Mouse (Mus musculus): Measurements from ENCODE around the gene Vpreb3. TPM values are rescaled to one million over a fixed set of nuclear protein-coding genes. Genes with fewer than 3 reads are reported as not detected.

Gene Vpreb3
- polyA plus RNA-seq, 1 experiment from 2014 or later, result not detected

- no peaks in the 10 kb centered on the region for H3K27me3 ChIP-seq (ENCODE audit: control insufficient read depth, insufficient read depth, low read length)
- peaks cover 35% of the 10 kb centered on the region for H3K4me1 ChIP-seq (ENCODE audit: control insufficient read depth, insufficient read depth, low read length)
- H3K9ac ChIP-seq (replicated peaks; ENCODE audit: low read length), result peak overlapping the region; percentile 98
- H3K4me2 ChIP-seq (ENCODE audit: low read length), result peak overlapping the region; percentile 81
- peak; percentile 62 for DNase-seq
- peaks cover 21% of the 10 kb centered on the region for H3K36me3 ChIP-seq (ENCODE audit: control insufficient read depth, insufficient read depth, low read length)
- H3K4me3 ChIP-seq (replicated peaks; ENCODE audit: low read depth, low read length), result peak overlapping the region; percentile 91
- H3K27ac ChIP-seq (replicated peaks; ENCODE audit: low read depth, low read length), result peak overlapping the region; percentile 98
- H3K9me3 ChIP-seq (ENCODE audit: control insufficient read depth, low read length), result no peaks in the 10 kb centered on the region
- peak; percentile 49 for ATAC-seq (ENCODE audit: low FRiP score, low TSS enrichment)
- 4% methylated on average over 22 of the region's 22 CpGs for WGBS
These were observed 20.9 kb upstream of the Vpreb3 start for GRCm38 (mm10) chr10:75921726-75922560.

DNA sequence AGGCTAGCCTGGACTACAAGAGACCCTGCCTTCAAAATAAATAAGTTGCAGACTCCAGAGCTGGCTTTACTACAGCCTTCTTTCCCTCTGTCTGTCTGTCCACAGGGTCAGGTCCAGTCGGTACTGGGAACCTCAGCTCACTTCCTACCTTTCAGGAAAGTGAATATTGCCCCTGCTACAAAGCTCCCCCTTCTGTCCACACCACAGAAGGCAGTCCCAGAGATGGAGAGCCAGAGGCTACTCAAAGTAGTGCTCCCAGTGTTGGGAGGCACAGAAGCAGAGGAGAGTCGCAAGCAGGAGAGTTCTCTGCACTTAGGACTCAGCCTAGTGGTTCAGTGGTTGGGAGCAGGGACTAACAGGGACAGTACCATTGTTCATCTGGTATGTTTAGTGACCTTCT is 18.5 kb upstream of the Vpreb3 start:
- Histone ChIP-seq H3K9ac (replicated peaks; ENCODE audit: low read length) (no peak overlapping the region), H3K4me2 (ENCODE audit: low read length) (no peak overlapping the region), H3K36me3 (ENCODE audit: control insufficient read depth, insufficient read depth, low read length) (peaks cover 16% of the 10 kb centered on the region), H3K4me1 (ENCODE audit: control insufficient read depth, insufficient read depth, low read length) (peaks cover 22% of the 10 kb centered on the region), H3K27me3 (ENCODE audit: control insufficient read depth, insufficient read depth, low read length) (no peaks in the 10 kb centered on the region), H3K27ac (replicated peaks; ENCODE audit: low read depth, low read length) (no peak overlapping the region), H3K4me3 (replicated peaks; ENCODE audit: low read depth, low read length) (no peak overlapping the region), H3K9me3 (ENCODE audit: control insufficient read depth, low read length) (no peaks in the 10 kb centered on the region)
- whole genome bisulfite sequencing, result 64% methylated on average over 2 of the region's 2 CpGs
- DNase-seq, result no peak
- ATAC-seq (ENCODE audit: low FRiP score, low TSS enrichment), result no peak

DNA sequence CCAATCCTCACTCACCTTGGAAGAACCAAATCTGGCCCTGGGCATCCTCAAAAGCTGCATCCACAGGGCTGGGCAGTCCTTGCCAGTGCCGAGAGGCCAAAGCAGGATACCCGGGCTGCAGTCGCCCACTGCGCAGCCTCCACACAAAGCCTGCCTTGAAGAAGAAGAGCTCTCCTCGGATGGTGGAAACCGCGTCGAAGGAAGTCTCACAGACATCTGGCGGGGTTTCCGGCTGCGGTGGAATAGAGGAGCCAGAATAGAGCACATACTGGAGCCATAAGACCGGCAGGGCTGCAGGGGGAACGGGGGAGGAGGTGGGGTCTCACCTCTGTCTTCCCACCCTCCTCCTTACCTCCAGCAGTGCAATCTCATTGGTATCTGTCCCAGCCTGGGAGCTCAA is 16.5 kb upstream of the Vpreb3 start:
- peaks cover 18% of the 10 kb centered on the region for H3K4me1 ChIP-seq (ENCODE audit: control insufficient read depth, insufficient read depth, low read length)
- no peaks in the 10 kb centered on the region for H3K27me3 ChIP-seq (ENCODE audit: control insufficient read depth, insufficient read depth, low read length)
- no peak overlapping the region for H3K9ac ChIP-seq (replicated peaks; ENCODE audit: low read length)
- no peak for ATAC-seq (ENCODE audit: low FRiP score, low TSS enrichment)
- H3K9me3 ChIP-seq (ENCODE audit: control insufficient read depth, low read length), result no peaks in the 10 kb centered on the region
- H3K4me3 ChIP-seq (replicated peaks; ENCODE audit: low read depth, low read length), result no peak overlapping the region
- no peak overlapping the region for H3K27ac ChIP-seq (replicated peaks; ENCODE audit: low read depth, low read length)
- H3K4me2 ChIP-seq (ENCODE audit: low read length), result no peak overlapping the region
- 72% methylated on average over 13 of the region's 13 CpGs for WGBS
- DNase-seq, result no peak
- peaks cover 16% of the 10 kb centered on the region; the same call in 1 of the 2 replicates for H3K36me3 ChIP-seq (ENCODE audit: control insufficient read depth, insufficient read depth, low read length)

- 23% methylated on average over 6 of the region's 6 CpGs for WGBS
- no peak overlapping the region for H3K4me3 ChIP-seq (replicated peaks; ENCODE audit: low read depth, low read length)
- no peak overlapping the region for H3K9ac ChIP-seq (replicated peaks; ENCODE audit: low read length)
- DNase-seq (peak; percentile 36), ATAC-seq (ENCODE audit: low FRiP score, low TSS enrichment) (no peak)
- H3K4me1 ChIP-seq (ENCODE audit: control insufficient read depth, insufficient read depth, low read length), result peaks cover 24% of the 10 kb centered on the region
- no peak overlapping the region for H3K4me2 ChIP-seq (ENCODE audit: low read length)
- H3K9me3 ChIP-seq (ENCODE audit: control insufficient read depth, low read length), result no peaks in the 10 kb centered on the region
- no peak overlapping the region for H3K27ac ChIP-seq (replicated peaks; ENCODE audit: low read depth, low read length)
- H3K36me3 ChIP-seq (ENCODE audit: control insufficient read depth, insufficient read depth, low read length), result peaks cover 16% of the 10 kb centered on the region; the same call in 1 of the 2 replicates
- H3K27me3 ChIP-seq (ENCODE audit: control insufficient read depth, insufficient read depth, low read length), result peaks cover 4% of the 10 kb centered on the region; the same call in 1 of the 2 replicates
These were observed 12.6 kb upstream of the Vpreb3 start for GRCm38 (mm10) chr10:75930304-75930703.

GRCm38 (mm10) chr10:75931311-75931710 is 11.5 kb upstream of the Vpreb3 start:
- Histone ChIP-seq H3K36me3 (ENCODE audit: control insufficient read depth, insufficient read depth, low read length) (peaks cover 9% of the 10 kb centered on the region; the same call in 1 of the 2 replicates), H3K9ac (replicated peaks; ENCODE audit: low read length) (no peak overlapping the region; the same call in 1 of the 2 replicates), H3K4me1 (ENCODE audit: control insufficient read depth, insufficient read depth, low read length) (peaks cover 34% of the 10 kb centered on the region), H3K4me3 (replicated peaks; ENCODE audit: low read depth, low read length) (peak overlapping the region; percentile 50), H3K9me3 (ENCODE audit: control insufficient read depth, low read length) (no peaks in the 10 kb centered on the region), H3K4me2 (ENCODE audit: low read length) (peak overlapping the region; percentile 95), H3K27me3 (ENCODE audit: control insufficient read depth, insufficient read depth, low read length) (peaks cover 10% of the 10 kb centered on the region), H3K27ac (replicated peaks; ENCODE audit: low read depth, low read length) (no peak overlapping the region)
- no peak for ATAC-seq (ENCODE audit: low FRiP score, low TSS enrichment)
- WGBS, result 29% methylated on average over 7 of the region's 7 CpGs
- no peak for DNase-seq

DNA sequence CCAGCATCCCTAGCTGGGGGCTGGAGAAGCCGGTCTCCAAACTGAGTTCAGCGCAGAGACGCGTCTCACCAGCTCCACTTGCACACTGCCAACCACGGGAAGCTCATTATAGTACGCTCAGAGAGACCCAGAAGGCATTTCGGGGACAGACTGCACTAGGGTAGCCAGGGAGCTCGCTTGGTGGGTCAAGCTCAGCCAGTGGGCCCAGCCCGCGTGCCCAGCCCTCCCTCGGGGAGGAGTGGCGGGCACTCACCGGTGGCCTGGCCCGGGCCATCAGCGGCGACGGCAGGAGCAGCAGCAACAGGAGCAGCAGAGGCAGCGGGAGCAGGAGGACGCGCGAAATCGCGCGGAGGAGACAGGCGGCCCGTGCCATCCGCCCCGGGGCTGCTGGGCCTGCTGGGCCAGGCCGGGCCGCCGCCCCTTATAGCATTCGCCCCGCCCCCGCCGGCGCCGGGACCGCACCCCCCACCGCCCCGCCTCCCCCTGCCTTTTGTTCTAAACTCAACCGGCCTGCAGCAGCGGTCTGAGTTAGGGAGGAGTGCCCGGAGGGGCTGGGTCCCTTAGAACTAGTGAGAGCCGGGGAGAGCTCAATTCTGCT is 10.7 kb upstream of the Vpreb3 start:
- 0 out of 2 replicates have a peak overlapping the region, but pooled peaks have one; percentile 45 for H3K27ac ChIP-seq (replicated peaks; ENCODE audit: low read depth, low read length)
- H3K4me2 ChIP-seq (ENCODE audit: low read length), result peak overlapping the region; percentile 95
- H3K27me3 ChIP-seq (ENCODE audit: control insufficient read depth, insufficient read depth, low read length), result peaks cover 14% of the 10 kb centered on the region
- DNase-seq (peak; percentile 75), ATAC-seq (ENCODE audit: low FRiP score, low TSS enrichment) (peak; percentile 65; the same call in 1 of the 2 replicates)
- peak overlapping the region; percentile 79 for H3K9ac ChIP-seq (replicated peaks; ENCODE audit: low read length)
- H3K4me3 ChIP-seq (replicated peaks; ENCODE audit: low read depth, low read length), result peak overlapping the region; percentile 50
- no peaks in the 10 kb centered on the region for H3K9me3 ChIP-seq (ENCODE audit: control insufficient read depth, low read length)
- H3K4me1 ChIP-seq (ENCODE audit: control insufficient read depth, insufficient read depth, low read length), result peaks cover 34% of the 10 kb centered on the region
- 1% methylated on average over 41 of the region's 44 CpGs for WGBS
- 0 out of 2 replicates have a peak, but pooled peaks cover 3% of the 10 kb centered on the region for H3K36me3 ChIP-seq (ENCODE audit: control insufficient read depth, insufficient read depth, low read length)

GRCm38 (mm10) chr10:75932891-75933290 is 10.0 kb upstream of the Vpreb3 start, which contains the start of gene Chchd10:
Gene Chchd10, plus strand, starts transcription at chr10:75933130.
- Histone ChIP-seq H3K36me3 (ENCODE audit: control insufficient read depth, insufficient read depth, low read length) (no peaks in the 10 kb centered on the region), H3K27me3 (ENCODE audit: control insufficient read depth, insufficient read depth, low read length) (peaks cover 14% of the 10 kb centered on the region), H3K9ac (replicated peaks; ENCODE audit: low read length) (peak within 1 kb of the TSS; percentile 79), H3K27ac (replicated peaks; ENCODE audit: low read depth, low read length) (0 out of 2 replicates have a peak within 1 kb of the TSS, but pooled peaks have one; percentile 45), H3K9me3 (ENCODE audit: control insufficient read depth, low read length) (no peaks in the 10 kb centered on the region), H3K4me3 (replicated peaks; ENCODE audit: low read depth, low read length) (peak within 1 kb of the TSS; percentile 50), H3K4me2 (ENCODE audit: low read length) (peak within 1 kb of the TSS; percentile 95), H3K4me1 (ENCODE audit: control insufficient read depth, insufficient read depth, low read length) (peaks cover 34% of the 10 kb centered on the region)
- no peak for ATAC-seq (ENCODE audit: low FRiP score, low TSS enrichment)
- DNase-seq, result no peak
- 26% methylated on average over 6 of the region's 6 CpGs for WGBS

DNA sequence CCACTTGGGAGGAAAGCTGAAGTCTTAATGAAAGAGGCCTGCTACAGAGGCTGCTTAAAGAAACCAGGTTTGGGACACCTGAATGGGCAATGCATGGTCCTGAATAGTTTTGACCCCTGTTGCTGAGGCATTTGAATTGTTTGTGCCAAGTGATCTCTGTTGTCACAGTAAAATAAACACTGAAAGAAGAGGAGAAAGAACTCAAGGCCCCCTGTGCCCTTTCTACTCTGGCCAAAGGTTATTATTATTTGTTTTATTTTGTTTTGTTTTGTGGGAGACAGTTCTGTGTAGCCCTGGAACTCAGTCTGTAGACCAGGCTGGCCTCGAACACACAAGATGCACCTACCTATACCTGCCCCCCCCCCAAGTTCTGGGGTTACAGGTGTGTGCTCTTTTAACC is 7.9 kb upstream of the Vpreb3 start:
- DNase-seq, result no peak

More for the DNA sequence above, 7.9 kb upstream of the Vpreb3 start:
- peak overlapping the region; percentile 86 for H3K4me2 ChIP-seq (ENCODE audit: low read length)
- H3K36me3 ChIP-seq (ENCODE audit: control insufficient read depth, insufficient read depth, low read length), result no peaks in the 10 kb centered on the region
- H3K9me3 ChIP-seq (ENCODE audit: control insufficient read depth, low read length), result no peaks in the 10 kb centered on the region
- 90% methylated on average over 1 of the region's 1 CpGs for WGBS
- H3K4me3 ChIP-seq (replicated peaks; ENCODE audit: low read depth, low read length), result no peak overlapping the region
- peaks cover 34% of the 10 kb centered on the region for H3K4me1 ChIP-seq (ENCODE audit: control insufficient read depth, insufficient read depth, low read length)
- ATAC-seq (ENCODE audit: low FRiP score, low TSS enrichment), result no peak
- no peak overlapping the region; the same call in 1 of the 2 replicates for H3K9ac ChIP-seq (replicated peaks; ENCODE audit: low read length)
- no peak overlapping the region for H3K27ac ChIP-seq (replicated peaks; ENCODE audit: low read depth, low read length)
- peaks cover 14% of the 10 kb centered on the region for H3K27me3 ChIP-seq (ENCODE audit: control insufficient read depth, insufficient read depth, low read length)
